Mouse (Mus musculus): ENCODE results near the gene Med28.

Med28 gene

GRCm38 (mm10) chr5:45512908-45513307, 7.1 kb upstream of the Med28 start:
- no peak for DNase-seq (ENCODE audit: low spot score in 2 of 2)

GRCm38 (mm10) chr5:45513511-45513910, 6.5 kb upstream of the Med28 start:
- no peak for DNase-seq (ENCODE audit: low spot score in 2 of 2)

- no peak for DNase-seq (ENCODE audit: low spot score in 2 of 2)
Measured at GRCm38 (mm10) chr5:45514599-45514998, 5.4 kb upstream of the Med28 start.

- no peak for DNase-seq (ENCODE audit: low spot score in 2 of 2)
Measured at GRCm38 (mm10) chr5:45515151-45515743, 4.8 kb upstream of the Med28 start.

- DNase-seq (ENCODE audit: low spot score in 2 of 2), result no peak
Measured at GRCm38 (mm10) chr5:45520809-45521110, 731 bp downstream of the Med28 start.

GRCm38 (mm10) chr5:45521601-45522000, 1.6 kb downstream of the Med28 start:
- DNase-seq (ENCODE audit: low spot score in 2 of 2), result no peak

GRCm38 (mm10) chr5:45525101-45525500, 5.1 kb downstream of the Med28 start:
- DNase-seq (ENCODE audit: low spot score in 2 of 2), result no peak

GRCm38 (mm10) chr5:45526338-45526737, 6.3 kb downstream of the Med28 start:
- DNase-seq (ENCODE audit: low spot score in 2 of 2), result no peak

GRCm38 (mm10) chr5:45529696-45530095, 9.7 kb downstream of the Med28 start:
- no peak for DNase-seq (ENCODE audit: low spot score in 2 of 2)

- peak; percentile 27 to 78 for DNase-seq (ENCODE audit: low spot score in 2 of 2)
Measured at GRCm38 (mm10) chr5:45534319-45535098, 14.5 kb downstream of the Med28 start.

- no peak for DNase-seq (ENCODE audit: low spot score in 2 of 2)
Measured at GRCm38 (mm10) chr5:45535177-45535576, 15.1 kb downstream of the Med28 start.

GRCm38 (mm10) chr5:45539502-45539901, 19.5 kb downstream of the Med28 start:
- no peak for DNase-seq (ENCODE audit: low spot score in 2 of 2)

- DNase-seq (ENCODE audit: low spot score in 2 of 2), result no peak
Measured at GRCm38 (mm10) chr5:45543374-45543773, 23.3 kb downstream of the Med28 start.

- no peak for DNase-seq (ENCODE audit: low spot score in 2 of 2)
Measured at GRCm38 (mm10) chr5:45549586-45549985, 29.6 kb downstream of the Med28 start.

- no peak for DNase-seq (ENCODE audit: low spot score in 2 of 2)
Measured at GRCm38 (mm10) chr5:45564054-45564453, 44.0 kb downstream of the Med28 start.

GRCm38 (mm10) chr5:45565829-45566228, 45.8 kb downstream of the Med28 start:
- DNase-seq (ENCODE audit: low spot score in 2 of 2), result no peak

- no peak for DNase-seq (ENCODE audit: low spot score in 2 of 2)
Measured at GRCm38 (mm10) chr5:45572816-45573215, 52.8 kb downstream of the Med28 start.

GRCm38 (mm10) chr5:45576716-45577115, 56.7 kb downstream of the Med28 start:
- no peak for DNase-seq (ENCODE audit: low spot score in 2 of 2)

GRCm38 (mm10) chr5:45577376-45577775, 57.3 kb downstream of the Med28 start:
- DNase-seq (ENCODE audit: low spot score in 2 of 2), result no peak

All from left cerebral cortex, adult 9 months (tissue).